Mouse (Mus musculus): ENCODE data around the gene Tmem184a. TPM values are rescaled to one million over a fixed set of nuclear protein-coding genes. Genes with fewer than 3 reads are reported as not detected.
A peak's percentile ranks its signal among the peaks of the same experiment; 100 is the strongest.

Tmem184a gene
- polyA plus RNA-seq, 1 experiment from 2014 or later: 0.92 TPM

DNA sequence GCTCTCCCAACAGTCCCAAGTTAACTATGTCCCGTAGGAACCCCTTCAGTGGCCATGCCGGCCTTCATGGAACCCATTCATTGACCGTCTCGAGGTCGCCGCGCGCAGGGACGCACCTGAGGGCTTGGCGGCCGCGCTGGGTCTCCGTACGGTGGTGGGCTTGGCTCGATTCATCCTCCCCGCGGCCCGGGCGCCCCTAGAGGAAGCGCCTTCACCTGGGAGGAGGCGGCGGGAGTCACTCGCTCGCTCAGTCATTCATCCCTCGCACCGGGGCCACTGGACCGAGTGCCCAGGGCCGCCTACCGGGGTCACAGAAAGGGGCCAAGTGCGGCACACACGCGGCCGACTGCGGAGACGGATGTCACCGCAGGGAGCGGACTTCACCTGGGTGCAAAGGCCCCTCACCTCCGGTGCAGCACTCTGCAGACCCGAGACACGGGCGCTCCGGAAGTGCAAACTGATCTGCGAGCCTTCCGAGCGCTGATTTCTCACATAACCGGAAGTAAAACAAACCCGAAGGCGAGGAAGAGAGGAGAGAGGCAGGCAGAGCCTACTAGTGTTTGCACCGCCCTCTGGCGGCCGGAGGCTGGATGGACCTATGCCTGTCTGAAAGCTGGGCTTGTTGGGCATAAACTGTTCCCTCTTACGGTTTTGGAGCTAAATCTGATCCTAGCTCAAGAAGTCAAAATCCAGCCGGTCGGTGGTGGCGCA lies 44.3 kb downstream of the Tmem184a start, which contains the start of gene Ints1:
TSS of gene Ints1 (minus strand) at position 459 of the 711 bp plus-strand sequence.
- ATAC-seq (ENCODE audit: insufficient number of reproducible peaks, low FRiP score, low TSS enrichment, low read depth) (peak; percentile 88), DNase-seq (ENCODE audit: low spot score) (peak; percentile 99)
- no peaks in the 10 kb centered on the region for H3K9me3 ChIP-seq (ENCODE audit: control insufficient read depth, low read length)
- H3K9ac ChIP-seq (ENCODE audit: low read length): peak within 1 kb of the TSS; percentile 78
- peaks cover 18% of the 10 kb centered on the region for H3K36me3 ChIP-seq (ENCODE audit: control insufficient read depth, insufficient read depth, low read length)
- H3K4me3 ChIP-seq (ENCODE audit: low read depth, low read length): peak within 1 kb of the TSS; percentile 100
- no peak within 1 kb of the TSS for H3K27ac ChIP-seq (replicated peaks; ENCODE audit: low read depth, low read length)
- H3K4me1 ChIP-seq (ENCODE audit: control insufficient read depth, insufficient read depth, low read length): peaks cover 6% of the 10 kb centered on the region; the same call in 1 of the 2 replicates
- under 1% methylated on average over 55 of the region's 55 CpGs for WGBS
- H3K4me2 ChIP-seq (ENCODE audit: low read depth, severe bottlenecking): peak within 1 kb of the TSS; percentile 90
- H3K27me3 ChIP-seq (ENCODE audit: control insufficient read depth, insufficient read depth, low read length): no peaks in the 10 kb centered on the region

DNA sequence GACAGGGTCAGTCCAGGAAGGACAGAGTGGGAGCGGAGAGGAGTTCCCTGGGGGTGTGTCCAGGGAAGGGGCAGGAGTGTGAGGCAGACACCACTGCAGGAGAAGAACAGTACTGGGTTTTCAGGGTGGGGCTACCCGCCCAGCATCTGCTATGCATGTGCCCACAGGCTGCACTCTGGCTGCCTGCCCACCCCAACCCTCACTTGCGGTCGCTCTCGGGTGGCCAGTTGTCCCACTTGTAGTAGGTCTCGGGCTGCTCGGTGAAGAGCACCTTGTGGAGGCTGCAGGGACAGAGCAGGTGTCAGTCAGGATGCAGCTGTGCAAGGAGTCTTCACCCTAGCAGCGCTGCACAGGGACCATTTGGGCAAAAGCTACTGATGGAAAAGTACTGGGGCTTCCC lies 51.5 kb downstream of the Tmem184a start:
- Histone ChIP-seq H3K36me3 (ENCODE audit: control insufficient read depth, insufficient read depth, low read length) (peaks cover 63% of the 10 kb centered on the region), H3K4me1 (ENCODE audit: control insufficient read depth, insufficient read depth, low read length) (no peaks in the 10 kb centered on the region), H3K4me3 (ENCODE audit: low read depth, low read length) (no peak overlapping the region), H3K27ac (replicated peaks; ENCODE audit: low read depth, low read length) (no peak overlapping the region), H3K9me3 (ENCODE audit: control insufficient read depth, low read length) (no peaks in the 10 kb centered on the region), H3K9ac (ENCODE audit: low read length) (no peak overlapping the region), H3K27me3 (ENCODE audit: control insufficient read depth, insufficient read depth, low read length) (no peaks in the 10 kb centered on the region), H3K4me2 (ENCODE audit: low read depth, severe bottlenecking) (no peak overlapping the region)
- 98% methylated on average over 8 of the region's 8 CpGs for WGBS
- DNase-seq (ENCODE audit: low spot score): no peak
- no peak for ATAC-seq (ENCODE audit: insufficient number of reproducible peaks, low FRiP score, low TSS enrichment, low read depth)

DNA sequence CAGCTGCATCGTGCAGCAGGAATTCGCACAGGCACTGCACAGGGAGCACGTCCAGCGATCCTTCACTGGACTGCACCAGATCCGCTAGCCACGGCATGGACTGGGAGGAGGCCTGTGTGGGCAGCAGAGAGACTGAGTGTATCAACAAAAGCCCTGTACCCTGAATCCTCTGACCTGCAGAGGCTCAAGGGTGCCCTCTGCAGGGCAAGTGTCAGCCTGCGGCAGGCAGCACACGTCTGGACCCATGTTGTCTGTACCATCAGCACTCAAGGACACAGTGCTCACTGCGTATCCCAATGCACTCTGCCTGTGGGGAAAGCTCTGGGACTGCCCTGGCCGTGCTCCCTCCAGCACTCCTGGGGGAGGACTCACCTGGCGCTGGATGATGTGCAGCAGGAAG lies 55.4 kb downstream of the Tmem184a start:
- Histone ChIP-seq H3K9ac (ENCODE audit: low read length) (no peak overlapping the region), H3K9me3 (ENCODE audit: control insufficient read depth, low read length) (no peaks in the 10 kb centered on the region), H3K27ac (replicated peaks; ENCODE audit: low read depth, low read length) (no peak overlapping the region), H3K4me2 (ENCODE audit: low read depth, severe bottlenecking) (no peak overlapping the region), H3K36me3 (ENCODE audit: control insufficient read depth, insufficient read depth, low read length) (peaks cover 64% of the 10 kb centered on the region), H3K4me1 (ENCODE audit: control insufficient read depth, insufficient read depth, low read length) (no peaks in the 10 kb centered on the region), H3K27me3 (ENCODE audit: control insufficient read depth, insufficient read depth, low read length) (no peaks in the 10 kb centered on the region), H3K4me3 (ENCODE audit: low read depth, low read length) (no peak overlapping the region)
- 72% methylated on average over 11 of the region's 11 CpGs for WGBS
- peak; percentile 56 for DNase-seq (ENCODE audit: low spot score)
- no peak for ATAC-seq (ENCODE audit: insufficient number of reproducible peaks, low FRiP score, low TSS enrichment, low read depth)

DNA sequence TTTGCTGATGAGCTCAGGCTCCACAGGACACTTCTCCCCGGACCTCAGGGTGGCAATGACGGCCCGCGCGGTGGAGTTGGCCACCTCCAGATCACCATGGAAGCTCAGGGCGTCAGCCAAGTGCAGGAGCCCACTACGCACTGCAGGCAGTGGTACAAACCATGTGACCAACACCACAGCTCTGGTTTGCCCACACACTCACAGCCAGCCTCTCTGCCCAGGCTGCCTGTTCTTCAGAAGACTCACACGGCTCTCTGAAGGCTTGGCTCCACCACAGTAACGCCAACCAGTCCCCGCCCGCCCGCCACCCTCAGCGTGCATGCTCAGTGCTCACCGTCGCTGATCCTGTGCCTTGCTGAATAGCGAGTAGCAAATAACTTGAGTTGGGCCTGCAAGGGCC lies 61.6 kb downstream of the Tmem184a start:
- Histone ChIP-seq H3K9me3 (ENCODE audit: control insufficient read depth, low read length) (no peaks in the 10 kb centered on the region), H3K27me3 (ENCODE audit: control insufficient read depth, insufficient read depth, low read length) (no peaks in the 10 kb centered on the region), H3K36me3 (ENCODE audit: control insufficient read depth, insufficient read depth, low read length) (peaks cover 47% of the 10 kb centered on the region), H3K27ac (replicated peaks; ENCODE audit: low read depth, low read length) (no peak overlapping the region), H3K4me2 (ENCODE audit: low read depth, severe bottlenecking) (no peak overlapping the region), H3K4me3 (ENCODE audit: low read depth, low read length) (no peak overlapping the region), H3K9ac (ENCODE audit: low read length) (no peak overlapping the region), H3K4me1 (ENCODE audit: control insufficient read depth, insufficient read depth, low read length) (no peaks in the 10 kb centered on the region)
- WGBS: 86% methylated on average over 16 of the region's 16 CpGs
- ATAC-seq (ENCODE audit: insufficient number of reproducible peaks, low FRiP score, low TSS enrichment, low read depth) (no peak), DNase-seq (ENCODE audit: low spot score) (no peak)

DNA sequence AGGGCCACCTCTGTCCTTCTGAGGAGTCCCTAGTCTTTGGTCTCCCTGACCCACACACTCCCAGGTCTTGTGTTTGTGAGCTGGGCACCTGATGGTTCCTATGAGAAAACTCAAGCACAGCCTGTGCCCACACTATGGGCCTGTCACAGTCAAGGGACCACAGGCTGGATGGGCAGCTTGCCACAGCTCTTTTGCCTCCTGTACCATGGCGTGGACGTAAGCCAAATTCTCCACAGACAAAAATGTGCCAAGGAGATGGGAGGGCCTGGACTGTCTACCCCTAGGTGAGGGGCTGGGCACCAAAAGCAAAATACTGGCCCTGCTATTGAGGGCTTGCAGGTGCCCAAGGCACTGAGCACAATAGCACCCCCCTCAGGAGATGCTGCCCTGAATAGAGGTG lies 63.1 kb downstream of the Tmem184a start:
- ATAC-seq (ENCODE audit: insufficient number of reproducible peaks, low FRiP score, low TSS enrichment, low read depth) (no peak), DNase-seq (ENCODE audit: low spot score) (no peak)
- WGBS: 95% methylated on average over 2 of the region's 2 CpGs
- H3K9ac ChIP-seq (ENCODE audit: low read length): no peak overlapping the region
- H3K4me3 ChIP-seq (ENCODE audit: low read depth, low read length): no peak overlapping the region
- no peaks in the 10 kb centered on the region for H3K4me1 ChIP-seq (ENCODE audit: control insufficient read depth, insufficient read depth, low read length)
- H3K4me2 ChIP-seq (ENCODE audit: low read depth, severe bottlenecking): no peak overlapping the region
- H3K9me3 ChIP-seq (ENCODE audit: control insufficient read depth, low read length): no peaks in the 10 kb centered on the region
- no peak overlapping the region for H3K27ac ChIP-seq (replicated peaks; ENCODE audit: low read depth, low read length)
- no peaks in the 10 kb centered on the region for H3K27me3 ChIP-seq (ENCODE audit: control insufficient read depth, insufficient read depth, low read length)
- peaks cover 37% of the 10 kb centered on the region for H3K36me3 ChIP-seq (ENCODE audit: control insufficient read depth, insufficient read depth, low read length)

DNA sequence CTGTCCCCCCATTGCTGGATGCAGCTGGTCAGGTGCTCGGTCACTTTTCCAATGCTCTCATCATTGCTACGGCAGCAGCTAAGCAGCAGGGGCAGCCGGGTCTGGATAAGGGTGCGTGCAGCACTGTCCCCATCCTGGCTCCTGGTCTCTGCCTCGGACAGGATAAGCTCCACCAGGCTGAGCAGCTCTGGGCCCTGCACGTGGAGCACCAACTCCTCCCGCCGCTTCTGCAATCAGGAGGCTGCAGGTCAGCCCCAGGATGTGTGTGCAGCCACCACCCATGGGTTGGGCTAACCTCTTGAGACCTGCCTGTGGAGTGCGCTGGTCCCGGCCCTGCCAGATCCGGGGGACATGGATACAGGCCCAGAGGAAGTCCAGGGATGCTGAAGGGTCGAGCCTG lies 63.6 kb downstream of the Tmem184a start:
- Histone ChIP-seq H3K27ac (replicated peaks; ENCODE audit: low read depth, low read length) (no peak overlapping the region), H3K9me3 (ENCODE audit: control insufficient read depth, low read length) (no peaks in the 10 kb centered on the region), H3K27me3 (ENCODE audit: control insufficient read depth, insufficient read depth, low read length) (no peaks in the 10 kb centered on the region), H3K9ac (ENCODE audit: low read length) (no peak overlapping the region), H3K4me1 (ENCODE audit: control insufficient read depth, insufficient read depth, low read length) (no peaks in the 10 kb centered on the region), H3K36me3 (ENCODE audit: control insufficient read depth, insufficient read depth, low read length) (peaks cover 37% of the 10 kb centered on the region), H3K4me2 (ENCODE audit: low read depth, severe bottlenecking) (no peak overlapping the region), H3K4me3 (ENCODE audit: low read depth, low read length) (no peak overlapping the region)
- WGBS: 92% methylated on average over 12 of the region's 12 CpGs
- ATAC-seq (ENCODE audit: insufficient number of reproducible peaks, low FRiP score, low TSS enrichment, low read depth) (no peak), DNase-seq (ENCODE audit: low spot score) (no peak)

DNA sequence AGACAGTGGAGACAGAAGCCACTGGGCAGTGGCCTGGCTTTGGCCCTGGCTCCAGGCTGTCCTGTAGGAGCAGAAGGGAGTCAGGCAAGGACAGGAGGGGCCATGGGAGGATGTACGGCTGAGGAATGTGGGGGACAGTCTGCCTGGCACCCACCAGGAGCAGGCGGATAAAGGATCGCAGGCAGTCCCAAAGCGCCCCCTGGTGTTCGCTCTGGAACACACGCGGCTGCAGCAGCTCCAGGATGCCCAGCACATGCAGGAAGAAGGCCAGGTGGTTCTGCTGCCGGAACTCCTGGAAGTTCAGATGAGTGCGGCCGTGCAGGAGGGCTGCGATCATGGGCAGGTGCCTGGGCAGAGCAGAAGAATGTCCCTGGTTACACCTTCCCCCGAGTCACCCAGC lies 65.0 kb downstream of the Tmem184a start:
- Histone ChIP-seq H3K27ac (replicated peaks; ENCODE audit: low read depth, low read length) (no peak overlapping the region), H3K4me2 (ENCODE audit: low read depth, severe bottlenecking) (no peak overlapping the region), H3K9ac (ENCODE audit: low read length) (no peak overlapping the region), H3K36me3 (ENCODE audit: control insufficient read depth, insufficient read depth, low read length) (peaks cover 33% of the 10 kb centered on the region), H3K9me3 (ENCODE audit: control insufficient read depth, low read length) (no peaks in the 10 kb centered on the region), H3K27me3 (ENCODE audit: control insufficient read depth, insufficient read depth, low read length) (no peaks in the 10 kb centered on the region), H3K4me1 (ENCODE audit: control insufficient read depth, insufficient read depth, low read length) (no peaks in the 10 kb centered on the region), H3K4me3 (ENCODE audit: low read depth, low read length) (no peak overlapping the region)
- DNase-seq (ENCODE audit: low spot score) (peak; percentile 78), ATAC-seq (ENCODE audit: insufficient number of reproducible peaks, low FRiP score, low TSS enrichment, low read depth) (no peak; the same call in 1 of the 2 replicates)
- WGBS: 35% methylated on average over 12 of the region's 12 CpGs
